Mouse (Mus musculus): ENCODE measurements around the gene Tysnd1.

The Tysnd1 gene

GRCm38 (mm10) chr10:61693563-61693962 is 1.8 kb upstream of the Tysnd1 start:
- no peak for DNase-seq

DNA sequence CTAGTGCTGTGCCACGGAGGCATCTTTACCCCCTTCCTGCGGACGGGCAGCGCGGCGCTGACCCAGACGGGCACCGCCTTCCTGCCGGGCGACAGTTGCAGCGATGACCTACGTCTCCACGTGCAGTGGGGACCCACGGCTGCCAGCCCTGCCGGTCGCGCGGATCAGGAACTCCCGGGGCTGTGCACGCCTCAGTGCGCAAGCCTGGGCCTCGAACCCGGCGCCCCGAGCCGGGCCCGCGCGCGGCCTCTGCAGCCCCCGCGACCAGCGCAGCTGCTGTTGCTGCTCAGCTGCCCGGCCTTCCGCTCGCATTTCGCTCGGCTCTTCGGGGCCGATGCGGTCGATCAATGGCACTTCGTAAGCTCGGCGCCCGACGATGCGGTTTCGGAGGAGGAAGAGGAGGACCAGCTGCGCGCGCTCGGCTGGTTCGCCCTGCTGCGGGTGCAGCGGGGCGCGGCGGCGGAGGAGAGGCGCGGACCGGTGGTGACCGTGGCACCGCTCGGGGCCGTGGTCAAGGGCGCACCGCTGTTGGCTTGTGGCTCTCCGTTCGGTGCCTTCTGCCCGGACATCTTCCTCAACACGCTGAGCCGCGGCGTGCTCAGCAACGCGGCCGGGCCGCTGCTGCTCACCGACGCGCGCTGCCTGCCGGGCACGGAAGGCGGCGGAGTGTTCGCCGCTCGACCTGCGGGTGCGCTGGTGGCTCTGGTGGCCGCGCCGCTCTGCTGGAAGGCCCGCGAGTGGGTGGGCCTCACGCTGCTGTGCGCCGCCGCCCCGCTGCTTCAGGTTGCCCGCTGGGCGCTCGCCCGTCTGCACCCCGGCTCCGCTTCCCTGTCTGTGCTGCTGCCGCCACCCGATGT is 617 bp downstream of the Tysnd1 start:
- DNase-seq: peak; percentile 50

DNA sequence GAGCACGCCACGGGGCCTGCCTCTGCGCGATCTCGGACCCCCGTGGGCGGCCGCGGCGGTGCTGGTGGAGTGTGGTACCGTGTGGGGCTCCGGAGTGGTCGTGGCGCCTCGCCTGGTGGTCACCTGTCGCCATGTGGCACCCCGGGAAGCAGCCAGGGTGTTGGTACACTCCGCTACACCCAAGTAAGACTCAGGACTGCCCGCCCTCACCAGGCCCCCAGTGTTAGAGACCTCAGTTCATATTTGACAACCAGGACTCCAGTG is 1.2 kb downstream of the Tysnd1 start:
- no peak for DNase-seq

DNA sequence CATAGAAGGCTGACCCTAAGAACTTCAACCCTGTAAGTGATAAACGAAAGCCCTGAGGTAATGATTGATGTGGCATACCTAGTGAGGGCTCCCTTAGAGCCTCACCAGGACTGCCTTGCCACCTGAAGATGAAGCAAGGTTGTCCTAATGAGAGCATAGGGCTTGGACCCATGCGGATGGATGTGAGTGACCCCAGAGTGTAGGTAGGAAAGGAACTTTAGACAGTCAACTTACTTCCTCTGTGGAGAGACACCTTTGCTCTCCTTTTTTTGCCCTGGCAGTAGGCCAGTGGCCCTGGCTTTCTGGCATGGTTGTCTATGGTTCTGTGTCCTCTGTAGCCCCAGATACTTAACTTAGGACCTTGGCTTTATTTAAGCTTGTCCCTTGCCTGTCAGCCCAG is 1.7 kb downstream of the Tysnd1 start:
- no peak for DNase-seq

- no peak for DNase-seq
Measured at GRCm38 (mm10) chr10:61704663-61705062, 9.3 kb downstream of the Tysnd1 start.

DNA sequence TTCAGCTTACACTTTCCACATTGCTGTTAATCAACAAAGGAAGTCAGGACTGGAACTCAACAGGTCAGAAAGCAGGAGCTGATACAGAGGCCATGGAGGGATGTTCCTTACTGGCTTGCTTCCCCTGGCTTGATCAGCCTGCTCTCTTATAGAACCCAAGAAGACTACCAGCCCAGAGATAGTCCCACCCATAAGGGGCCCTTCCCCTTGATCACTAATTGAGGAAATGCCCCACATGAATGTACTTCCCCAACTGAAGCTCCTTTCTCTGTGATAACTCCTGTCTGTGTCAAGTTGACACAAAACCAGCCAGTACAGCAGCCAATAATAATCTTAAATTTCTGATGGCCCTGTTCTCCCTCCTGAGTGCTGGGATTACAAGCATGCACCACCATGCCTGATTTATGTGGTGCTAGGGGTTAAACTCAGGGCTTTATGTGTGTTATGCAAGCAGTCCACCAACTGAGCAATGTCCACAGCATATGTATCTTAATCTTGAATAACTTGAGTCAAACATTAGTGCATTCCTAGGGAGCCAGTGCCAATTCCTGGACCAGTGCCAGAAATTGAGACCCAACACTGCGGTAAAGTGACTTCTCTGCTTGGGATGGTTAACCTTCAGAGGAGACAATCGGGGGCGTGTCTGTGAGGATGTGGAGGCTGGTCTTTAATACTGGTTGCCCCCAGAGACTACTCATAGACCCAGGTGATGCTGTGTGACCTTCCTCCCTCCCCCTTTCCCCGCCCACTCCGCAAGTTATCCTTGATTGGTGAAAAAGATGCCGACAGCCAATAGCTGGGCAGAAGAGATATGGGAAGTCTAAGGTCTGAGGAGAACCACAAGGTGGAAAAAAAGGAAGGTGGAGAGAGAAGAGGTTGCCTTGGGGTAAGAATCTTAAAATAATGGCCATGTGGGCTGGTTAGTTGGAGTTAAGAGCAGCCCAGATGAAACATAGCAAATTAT is 11.4 kb downstream of the Tysnd1 start:
- no peak for DNase-seq

DNA sequence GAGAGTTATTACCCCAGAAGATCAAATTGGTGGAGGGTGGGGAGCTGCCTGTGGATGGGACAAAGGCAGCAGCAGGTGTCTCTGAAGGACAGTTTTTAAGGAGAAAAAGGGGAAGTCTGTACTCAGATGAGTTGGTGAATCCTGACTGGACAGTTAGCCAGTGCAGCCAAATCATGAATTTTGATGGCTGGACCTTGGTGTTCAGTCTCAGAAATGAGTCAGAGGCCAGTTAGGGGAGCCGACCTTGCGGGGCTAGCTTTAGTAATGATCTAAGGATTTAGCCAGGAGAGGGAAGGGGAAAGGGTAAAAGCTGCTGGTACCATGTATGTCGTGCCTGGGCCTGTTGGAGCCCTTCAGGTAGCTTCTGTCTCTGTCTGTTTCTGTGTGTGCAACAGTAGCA is 18.3 kb downstream of the Tysnd1 start:
- no peak for DNase-seq

- no peak for DNase-seq
Measured at GRCm38 (mm10) chr10:61714146-61714545, 18.8 kb downstream of the Tysnd1 start.

GRCm38 (mm10) chr10:61714771-61715461 is 19.6 kb downstream of the Tysnd1 start, which contains the start of gene Aifm2:
TSS of gene Aifm2 (plus strand) at chr10:61715263.
- DNase-seq: peak; percentile 83

DNA sequence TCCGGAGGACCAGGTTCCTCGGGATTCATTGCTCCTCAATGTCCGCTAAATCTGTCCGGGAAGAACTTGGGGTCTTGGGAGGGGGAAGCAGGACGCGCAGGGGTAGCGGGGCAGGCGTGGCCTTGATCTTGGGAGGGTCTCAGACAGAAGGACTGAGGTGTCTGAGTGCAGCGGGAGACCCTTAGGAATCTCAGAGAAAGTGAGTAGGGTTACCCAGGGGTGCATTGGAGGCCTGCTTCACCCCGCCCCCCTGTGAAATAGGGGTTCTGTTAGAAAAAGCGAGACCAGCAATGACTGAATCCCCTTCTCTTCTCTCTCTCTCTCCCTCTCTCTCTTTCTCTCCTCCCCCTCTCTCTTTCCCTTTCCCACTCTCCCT is 20.1 kb downstream of the Tysnd1 start:
- DNase-seq: no peak

DNA sequence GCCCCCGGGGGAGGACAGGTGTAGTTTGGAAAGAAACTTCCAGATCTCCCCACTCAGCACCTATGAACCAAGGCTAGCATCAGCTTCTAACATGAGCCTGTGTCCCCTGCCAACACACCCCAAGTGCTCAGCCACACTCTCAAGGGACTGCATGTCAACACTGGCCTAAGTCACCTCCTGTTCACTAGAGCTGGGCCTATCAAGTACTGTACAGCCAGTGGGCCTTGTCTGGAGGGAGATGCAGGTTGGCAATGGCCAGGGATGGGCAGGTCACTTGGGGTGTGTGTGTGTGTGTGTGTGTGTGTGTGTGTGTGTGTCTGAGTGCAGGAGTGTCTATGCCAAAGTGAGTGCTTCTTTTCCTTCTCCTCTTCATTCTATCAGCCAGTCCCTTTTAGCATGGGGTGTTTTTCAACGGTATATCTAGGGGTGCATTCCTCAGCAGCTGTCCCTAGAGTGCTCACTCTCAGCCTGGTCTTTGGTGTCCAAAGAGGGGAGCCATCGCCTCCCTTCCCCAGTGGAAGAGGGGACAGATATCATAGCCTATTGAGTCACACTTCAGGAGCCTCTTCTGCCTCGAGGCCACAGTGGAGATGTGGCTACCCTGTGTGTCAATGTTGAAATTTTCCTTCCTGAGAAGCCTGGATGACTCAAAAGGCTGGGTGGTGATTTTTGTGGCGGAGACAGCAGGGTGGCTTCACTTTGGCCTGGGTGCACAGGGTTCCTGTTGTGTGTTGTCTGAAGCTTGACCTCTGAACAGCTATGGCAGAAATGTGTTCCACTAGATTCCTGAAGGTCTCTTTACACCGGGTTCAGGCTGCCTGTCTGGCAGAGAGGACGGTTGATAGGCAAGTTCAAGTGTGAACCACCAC is 20.9 kb downstream of the Tysnd1 start:
- no peak for DNase-seq

DNA sequence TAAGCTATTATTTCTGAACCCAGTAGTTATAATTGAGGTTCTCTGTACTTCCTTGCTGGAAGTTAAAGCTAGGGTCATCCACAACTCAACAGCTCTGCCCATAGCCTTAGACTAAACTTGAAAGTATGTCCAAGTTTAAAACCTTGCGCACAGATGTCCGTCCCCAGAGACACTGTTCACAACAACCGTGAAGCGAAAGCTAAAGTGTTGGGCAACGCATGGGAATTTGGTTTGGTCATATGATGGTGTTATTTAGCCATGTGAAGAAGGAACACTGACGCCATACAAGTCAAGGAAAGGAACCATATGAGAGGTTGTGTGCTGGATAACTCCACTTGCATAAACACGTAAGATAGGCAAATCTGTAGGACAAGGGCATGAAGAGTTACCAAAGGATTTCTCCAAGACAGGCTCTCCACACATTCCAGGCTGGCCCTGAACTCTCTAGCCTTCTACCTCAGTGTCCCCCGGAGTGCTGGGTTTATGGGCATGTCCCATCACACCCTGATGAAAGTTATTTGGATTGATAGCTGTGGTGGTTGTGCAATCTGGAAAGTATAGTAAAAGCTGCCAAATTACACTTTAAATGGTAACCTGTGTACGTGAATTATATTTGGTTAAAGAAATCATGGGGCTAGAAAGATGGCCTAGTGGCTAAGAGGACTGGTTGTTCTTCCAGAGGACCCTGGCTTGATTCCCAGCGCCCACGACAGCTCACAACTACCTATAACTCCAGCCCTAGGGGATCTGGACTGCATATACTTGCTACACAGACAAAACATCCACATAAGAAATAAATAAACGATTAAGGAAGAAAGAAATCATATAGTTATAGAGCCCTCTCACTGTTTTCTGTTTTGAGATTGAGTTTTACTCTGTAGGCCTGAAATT is 22.3 kb downstream of the Tysnd1 start:
- DNase-seq: no peak

- no peak for DNase-seq
Measured at GRCm38 (mm10) chr10:61720331-61720730, 25.0 kb downstream of the Tysnd1 start.

- no peak for DNase-seq
Measured at GRCm38 (mm10) chr10:61722215-61722614, 26.9 kb downstream of the Tysnd1 start.

- DNase-seq: no peak
Measured at GRCm38 (mm10) chr10:61723271-61723670, 28.0 kb downstream of the Tysnd1 start.

- DNase-seq: no peak
Measured at GRCm38 (mm10) chr10:61729181-61729580, 33.9 kb downstream of the Tysnd1 start.

DNA sequence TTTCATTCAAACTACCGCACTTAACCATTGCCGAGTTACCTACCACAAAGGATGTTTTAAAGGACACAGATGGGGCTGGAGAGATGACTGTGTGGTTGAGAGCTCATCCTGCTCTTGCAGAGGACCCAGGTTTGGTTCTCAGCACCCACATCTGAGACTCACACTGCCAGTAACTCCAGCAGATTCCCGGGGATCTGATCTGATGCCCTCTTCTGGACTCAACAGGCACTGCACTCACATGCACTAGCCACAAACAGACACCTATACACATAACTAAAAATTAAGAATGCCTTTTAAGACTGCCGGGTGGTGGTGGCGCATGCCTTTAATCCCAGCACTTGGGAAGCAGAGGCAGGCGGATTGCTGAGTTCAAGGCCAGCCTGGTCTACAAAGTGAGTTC is 34.9 kb downstream of the Tysnd1 start:
- DNase-seq: no peak

- DNase-seq: peak; percentile 60
Measured at GRCm38 (mm10) chr10:61734377-61734776, 39.1 kb downstream of the Tysnd1 start.

GRCm38 (mm10) chr10:61736671-61737078 is 41.4 kb downstream of the Tysnd1 start:
- no peak for DNase-seq

DNA sequence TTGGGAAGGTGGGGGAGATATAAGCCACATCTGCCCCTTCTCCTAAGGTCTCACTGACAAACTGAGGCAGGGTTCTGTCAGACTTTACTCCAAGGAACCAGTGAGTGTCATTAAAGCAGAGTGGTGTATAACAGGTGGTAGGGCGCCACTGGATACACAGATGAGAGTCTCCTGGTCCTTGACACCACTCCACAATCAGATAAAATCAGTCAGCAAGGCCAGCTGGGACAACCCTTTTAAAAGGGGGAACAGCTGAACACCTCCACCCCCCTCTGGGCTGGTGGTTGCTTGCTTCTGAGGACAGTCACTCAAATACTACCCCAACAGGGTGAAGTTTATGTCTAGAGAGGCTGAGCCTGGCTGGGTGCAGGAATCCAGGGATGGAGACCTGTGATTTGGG is 42.2 kb downstream of the Tysnd1 start:
- no peak for DNase-seq

DNA sequence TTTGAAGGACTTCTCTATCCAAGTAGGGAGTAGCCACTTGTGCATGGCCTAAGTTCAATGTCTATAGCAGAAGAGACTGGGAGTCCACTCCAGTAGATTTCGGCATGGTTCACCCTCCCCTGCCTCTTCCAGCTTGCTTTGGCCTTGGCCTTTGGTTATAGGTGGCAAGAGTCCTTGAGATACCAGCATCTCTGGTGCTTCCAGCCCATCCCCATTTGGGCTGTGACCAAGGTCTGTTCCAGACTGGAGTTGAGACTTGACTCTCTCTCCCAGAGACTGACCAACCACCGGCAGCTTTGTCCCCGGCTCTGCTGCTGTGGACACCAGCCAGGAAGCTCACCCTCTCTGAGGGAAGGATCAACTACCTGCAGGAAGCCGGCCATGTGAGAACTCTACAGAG is 42.8 kb downstream of the Tysnd1 start:
- DNase-seq: no peak

Data from embryo, embryonic 11 days (tissue).